22 mouse cellular contexts compared by ENCODE assay signal in genomic region chr14:48124011-48124410, GRCm38 (mm10). TPM values are rescaled to one million over a fixed set of nuclear protein-coding genes. Genes with fewer than 3 reads are reported as not detected.
DNase-seq lines count a peak whose midpoint lies in the region; ATAC-seq and TF ChIP-seq lines count a peak whose summit lies in the region.
"Had no signal": no experiment of that assay in that cellular context is flagged by ENCODE, and none has a peak within 500 bp of the region (broad histone marks: within the 10 kb centered on the region; RNA-seq: fewer than 3 reads in every experiment).

No protein-coding gene starts in this region.

- H3K36me3 ChIP-seq in forebrain, embryonic 13.5 days (ENCODE audit: poor library complexity, severe bottlenecking) = no peaks in the 10 kb centered on the region
- H3K36me3 ChIP-seq in forebrain, embryonic 15.5 days = no peaks in the 10 kb centered on the region
- H3K36me3 ChIP-seq in limb, embryonic 13.5 days = no peaks in the 10 kb centered on the region
- 0 out of 2 replicates have a peak, but pooled peaks cover 2% of the 10 kb centered on the region for H3K36me3 ChIP-seq in limb, embryonic 10.5 days
- no peaks in the 10 kb centered on the region for H3K36me3 ChIP-seq in midbrain, embryonic 14.5 days (ENCODE audit: control insufficient read depth, insufficient read depth, low read length)
- no peaks in the 10 kb centered on the region for H3K36me3 ChIP-seq in midbrain, postnatal 0 days (ENCODE audit: insufficient read depth, low read length)
- H3K36me3 ChIP-seq: embryonic facial prominence, embryonic 13.5 days; heart, embryonic 15.5 days; kidney, embryonic 15.5 days; limb, embryonic 12.5 days; liver, embryonic 13.5 days had no signal

- WGBS in forebrain, embryonic 13.5 days = 62% methylated on average over 5 of the region's 5 CpGs
- 62% methylated on average over 5 of the region's 5 CpGs for WGBS in forebrain, embryonic 15.5 days
- WGBS in limb, embryonic 13.5 days = 64% methylated on average over 5 of the region's 5 CpGs
- 71% methylated on average over 5 of the region's 5 CpGs for WGBS in limb, embryonic 10.5 days
- 61% methylated on average over 5 of the region's 5 CpGs for WGBS in midbrain, embryonic 14.5 days
- 66% methylated on average over 5 of the region's 5 CpGs for WGBS in midbrain, postnatal 0 days

- DNase-seq in limb, embryonic 10.5 days (ENCODE audit: low spot score) = no peak
- DNase-seq in midbrain, embryonic 14.5 days = no peak
- no peak for DNase-seq in midbrain, postnatal 0 days (ENCODE audit: low spot score)
- DNase-seq in layer of hippocampus, postnatal 10 days (ENCODE audit: low spot score in 2 of 2) = no peak
- DNase-seq: adrenal gland, postnatal 25 days; B cell, adult 2 months; gastrocnemius, postnatal 14 days; kidney, postnatal 4 days; layer of hippocampus, adult 9-11 months; liver, embryonic 13.5 days; lung, embryonic 14.5 days; right cerebral cortex, adult 18-20 months had no signal

- ATAC-seq in forebrain, embryonic 13.5 days = no peak
- ATAC-seq in forebrain, embryonic 15.5 days (replicated peaks) = no peak
- no peak for ATAC-seq in limb, embryonic 13.5 days (ENCODE audit: low FRiP score, low read depth)
- no peak for ATAC-seq in midbrain, embryonic 14.5 days (ENCODE audit: low FRiP score, low TSS enrichment)
- ATAC-seq in midbrain, postnatal 0 days (ENCODE audit: low FRiP score) = no peak
- ATAC-seq: intestine, postnatal 0 days had no signal

- no peaks in the 10 kb centered on the region for H3K27me3 ChIP-seq in forebrain, embryonic 13.5 days
- H3K27me3 ChIP-seq in forebrain, embryonic 15.5 days = no peaks in the 10 kb centered on the region
- 0 out of 2 replicates have a peak, but pooled peaks cover 2% of the 10 kb centered on the region for H3K27me3 ChIP-seq in limb, embryonic 13.5 days
- H3K27me3 ChIP-seq in limb, embryonic 10.5 days (ENCODE audit: low read depth, poor library complexity, severe bottlenecking) = no peaks in the 10 kb centered on the region
- H3K27me3 ChIP-seq in midbrain, embryonic 14.5 days (ENCODE audit: control insufficient read depth, insufficient read depth, low read length) = no peaks in the 10 kb centered on the region
- no peaks in the 10 kb centered on the region for H3K27me3 ChIP-seq in midbrain, postnatal 0 days (ENCODE audit: insufficient read depth, low read length)

- no peak for TF ChIP-seq CTCF in midbrain, postnatal 0 days (IDR thresholded peaks at IDR 0.05)

- H3K27ac ChIP-seq in forebrain, embryonic 13.5 days = no peak overlapping the region
- no peak overlapping the region for H3K27ac ChIP-seq in forebrain, embryonic 15.5 days (replicated peaks)
- H3K27ac ChIP-seq in limb, embryonic 13.5 days = no peak overlapping the region
- no peak overlapping the region for H3K27ac ChIP-seq in limb, embryonic 10.5 days
- H3K27ac ChIP-seq in midbrain, embryonic 14.5 days (replicated peaks; ENCODE audit: low read depth, low read length) = no peak overlapping the region
- no peak overlapping the region for H3K27ac ChIP-seq in midbrain, postnatal 0 days (ENCODE audit: low read depth, low read length)
- H3K27ac ChIP-seq: embryonic facial prominence, embryonic 13.5 days; heart, embryonic 15.5 days; kidney, embryonic 15.5 days; limb, embryonic 12.5 days; liver, embryonic 13.5 days had no signal

- peaks cover 70% of the 10 kb centered on the region for H3K4me1 ChIP-seq in forebrain, embryonic 13.5 days
- peaks cover 52% of the 10 kb centered on the region for H3K4me1 ChIP-seq in forebrain, embryonic 15.5 days
- peaks cover 62% of the 10 kb centered on the region for H3K4me1 ChIP-seq in limb, embryonic 13.5 days
- H3K4me1 ChIP-seq in limb, embryonic 10.5 days = peaks cover 44% of the 10 kb centered on the region
- H3K4me1 ChIP-seq in midbrain, embryonic 14.5 days (ENCODE audit: control insufficient read depth, insufficient read depth, low read length) = peaks cover 47% of the 10 kb centered on the region
- peaks cover 6% of the 10 kb centered on the region; the same call in 1 of the 2 replicates for H3K4me1 ChIP-seq in midbrain, postnatal 0 days (ENCODE audit: insufficient read depth, low read length)

- no peak overlapping the region for H3K4me3 ChIP-seq in forebrain, embryonic 13.5 days
- no peak overlapping the region for H3K4me3 ChIP-seq in forebrain, embryonic 15.5 days
- H3K4me3 ChIP-seq in limb, embryonic 13.5 days = no peak overlapping the region
- H3K4me3 ChIP-seq in limb, embryonic 10.5 days = no peak overlapping the region
- H3K4me3 ChIP-seq in midbrain, embryonic 14.5 days (replicated peaks; ENCODE audit: low read depth, low read length) = no peak overlapping the region
- no peak overlapping the region for H3K4me3 ChIP-seq in midbrain, postnatal 0 days (ENCODE audit: low read depth, low read length)
- H3K4me3 ChIP-seq: embryonic facial prominence, embryonic 13.5 days; heart, embryonic 15.5 days; kidney, embryonic 15.5 days; limb, embryonic 12.5 days; liver, embryonic 13.5 days; megakaryocyte, embryonic 14.5 days; myocyte had no signal

- H3K9me3 ChIP-seq in forebrain, embryonic 13.5 days (replicated peaks) = no peaks in the 10 kb centered on the region
- no peaks in the 10 kb centered on the region for H3K9me3 ChIP-seq in forebrain, embryonic 15.5 days
- no peaks in the 10 kb centered on the region for H3K9me3 ChIP-seq in limb, embryonic 13.5 days
- H3K9me3 ChIP-seq in limb, embryonic 10.5 days (replicated peaks) = no peaks in the 10 kb centered on the region
- H3K9me3 ChIP-seq in midbrain, embryonic 14.5 days (ENCODE audit: control insufficient read depth, low read length) = no peaks in the 10 kb centered on the region
- H3K9me3 ChIP-seq in midbrain, postnatal 0 days (ENCODE audit: low read length) = no peaks in the 10 kb centered on the region
- H3K9me3 ChIP-seq: embryonic facial prominence, embryonic 13.5 days; heart, embryonic 15.5 days; kidney, embryonic 15.5 days; limb, embryonic 12.5 days; liver, embryonic 13.5 days; megakaryocyte, embryonic 14.5 days had no signal

- no peak overlapping the region for H3K9ac ChIP-seq in forebrain, embryonic 13.5 days
- no peak overlapping the region for H3K9ac ChIP-seq in forebrain, embryonic 15.5 days (replicated peaks)
- no peak overlapping the region for H3K9ac ChIP-seq in limb, embryonic 13.5 days
- H3K9ac ChIP-seq in midbrain, embryonic 14.5 days (replicated peaks; ENCODE audit: low read length) = no peak overlapping the region
- H3K9ac ChIP-seq in midbrain, postnatal 0 days (replicated peaks; ENCODE audit: low read length, poor library complexity, severe bottlenecking) = no peak overlapping the region
- H3K9ac ChIP-seq: embryonic facial prominence, embryonic 13.5 days; heart, embryonic 15.5 days; kidney, embryonic 15.5 days; limb, embryonic 12.5 days; liver, embryonic 13.5 days; lung, embryonic 14.5 days had no signal

- peak overlapping the region; percentile 77 for H3K4me2 ChIP-seq in forebrain, embryonic 13.5 days
- H3K4me2 ChIP-seq in forebrain, embryonic 15.5 days (replicated peaks) = no peak overlapping the region
- 0 out of 2 replicates have a peak overlapping the region, but pooled peaks have one; percentile 14 for H3K4me2 ChIP-seq in limb, embryonic 13.5 days (replicated peaks)
- H3K4me2 ChIP-seq in midbrain, embryonic 14.5 days (ENCODE audit: low read length) = peak overlapping the region; percentile 14; the same call in 1 of the 2 replicates
- H3K4me2 ChIP-seq in midbrain, postnatal 0 days (ENCODE audit: low read depth, low read length, poor library complexity, severe bottlenecking) = no peak overlapping the region
- H3K4me2 ChIP-seq: embryonic facial prominence, embryonic 13.5 days; heart, embryonic 15.5 days; kidney, embryonic 15.5 days; limb, embryonic 12.5 days; liver, embryonic 13.5 days had no signal

RNA-seq across cellular contexts. Expression of gene Peli2, which starts 3.4 kb away (rescaled TPM):
- 8.4 and 8.5 TPM in 2 replicates for polyA plus RNA-seq in forebrain, embryonic 13.5 days (2015; fragmentation: Nextera tagmentation; extraction: Ambion mirVana)
- polyA plus RNA-seq in forebrain, embryonic 15.5 days (2015; fragmentation: Nextera tagmentation; extraction: Ambion mirVana) = 10.1 and 11.6 TPM in 2 replicates
- 9.0 and 10.4 TPM in 2 replicates for polyA plus RNA-seq in limb, embryonic 13.5 days (2015; fragmentation: Nextera tagmentation; extraction: Ambion mirVana)
- polyA plus RNA-seq in limb, embryonic 10.5 days (2016; fragmentation: Nextera tagmentation; extraction: Ambion mirVana) = 5.4 and 7.3 TPM in 2 replicates
- polyA plus RNA-seq in midbrain, embryonic 14.5 days (2014; fragmentation: Nextera tagmentation; extraction: Ambion mirVana) = 6.6 and 8.6 TPM in 2 replicates
- total RNA-seq in midbrain, postnatal 0 days (2014; rRNA removed) = 11.5 and 22.3 TPM in 2 replicates
- polyA plus RNA-seq in midbrain, postnatal 0 days (2015; fragmentation: Nextera tagmentation; extraction: Ambion mirVana) = 5.6 and 6.5 TPM in 2 replicates
- 10 to 100 TPM; 20.4 to 23.5 TPM for total RNA-seq in layer of hippocampus, postnatal 10 days (2021)

Comparison
In these comparisons a context has a peak if more than half of its experiments do, and no peak if none do; other contexts are left out.
1. H3K4me2 ChIP-seq: peak in forebrain, embryonic 13.5 days (single experiment), limb, embryonic 13.5 days (single experiment) and midbrain, embryonic 14.5 days (single experiment); none in forebrain, embryonic 15.5 days (single experiment) and midbrain, postnatal 0 days (single experiment).